8 mouse cellular contexts compared by ENCODE assay signal in genomic region chr9:96631389-96632072, GRCm38 (mm10). TPM values are rescaled to one million over a fixed set of nuclear protein-coding genes. Genes with fewer than 3 reads are reported as not detected.
DNase-seq lines count a peak whose midpoint lies in the region; ATAC-seq lines count a peak whose summit lies in the region.

Gene Rasa2 (minus strand): TSS chr9:96631617.

- H3K4me1 ChIP-seq in hindbrain, embryonic 15.5 days (replicated peaks) = peaks cover 24% of the 10 kb centered on the region

- peak; percentile 87 for DNase-seq in R1 (ENCODE audit: low read depth, low spot score)
- peak; percentile 88 to 95 for DNase-seq in cerebellum, postnatal 25 days
- DNase-seq in frontal cortex, postnatal 36 days (ENCODE audit: low spot score in 2 of 2) = peak; percentile 89 to 90
- DNase-seq in left cerebral cortex, adult 18-20 months (ENCODE audit: low spot score in 2 of 2) = peak; percentile 85 to 91
- DNase-seq in right cerebral cortex, adult 18-20 months = peak; percentile 93
- DNase-seq in urinary bladder, postnatal 10 days (ENCODE audit: low spot score) = peak; percentile 68

- H3K9ac ChIP-seq in hindbrain, embryonic 15.5 days = peak within 1 kb of the TSS; percentile 90

- ATAC-seq in hindbrain, embryonic 15.5 days (ENCODE audit: low FRiP score, low read depth) = peak; percentile 98

- no peaks in the 10 kb centered on the region for H3K9me3 ChIP-seq in hindbrain, embryonic 15.5 days

- peak within 1 kb of the TSS; percentile 77 for H3K4me3 ChIP-seq in hindbrain, embryonic 15.5 days
- H3K4me3 ChIP-seq in macrophage (ENCODE audit: inconsistent target) = peak within 1 kb of the TSS; percentile 31

- peak within 1 kb of the TSS; percentile 71 for H3K4me2 ChIP-seq in hindbrain, embryonic 15.5 days

- H3K79me2 ChIP-seq in macrophage (ENCODE audit: inconsistent target) = peaks cover 40% of the 10 kb centered on the region

- 2% methylated on average over 50 of the region's 52 CpGs for WGBS in hindbrain, embryonic 15.5 days
- 5% methylated on average over 51 of the region's 52 CpGs for WGBS in macrophage (ENCODE audit: missing documents)

- H3K36me3 ChIP-seq in hindbrain, embryonic 15.5 days = no peaks in the 10 kb centered on the region
- no peaks in the 10 kb centered on the region for H3K36me3 ChIP-seq in macrophage (ENCODE audit: inconsistent target)

- peak within 1 kb of the TSS; percentile 96 for H3K27ac ChIP-seq in hindbrain, embryonic 15.5 days (replicated peaks)
- H3K27ac ChIP-seq in macrophage = no peak within 1 kb of the TSS

- peaks cover 3% of the 10 kb centered on the region; the same call in 1 of the 2 replicates for H3K27me3 ChIP-seq in hindbrain, embryonic 15.5 days

RNA-seq across cellular contexts. Expression of gene Rasa2, which starts in this region (rescaled TPM):
- polyA plus RNA-seq in hindbrain, embryonic 15.5 days (2015; fragmentation: Nextera tagmentation; extraction: Ambion mirVana) = 16.0 and 16.5 TPM in 2 replicates
- total RNA-seq in left cerebral cortex, adult 18-20 months (2021) = 10 to 100 TPM; 43.6 to 43.9 TPM
- 100 to 1,000 TPM in 3 of 26 experiments, 10 to 100 TPM in 23; 15.3 to 261 (median 28.7) TPM for total RNA-seq in macrophage (2018; cell fraction: chromatin; rRNA removed)
- 10 to 100 TPM in 4 of 26 experiments, 1 to 10 TPM in 22; 4.4 to 32.6 (median 5.8) TPM for total RNA-seq in macrophage (2018; cell fraction: cytosol; rRNA removed)
- total RNA-seq in macrophage (2018; cell fraction: nucleus; rRNA removed) = 100 to 1,000 TPM in 2 of 26 experiments, 10 to 100 TPM in 23, 1 to 10 TPM in 1; 9.8 to 158 (median 18.3) TPM
- 2.4 to 6.2 TPM (median 3.1 TPM) in 3 replicates for polyA plus RNA-seq in macrophage (2018)
